Mouse (Mus musculus): Measurements from ENCODE around the gene Gm8369. TPM values are rescaled to one million over a fixed set of nuclear protein-coding genes. Genes with fewer than 3 reads are reported as not detected.
"Not testable (repeated sequence)": the region's sequence is repeated elsewhere in the genome, so short reads cannot be mapped to it uniquely, and the experiment has no call there.

Gm8369 gene
- total and polyA plus RNA-seq, 2 experiments from 2014 or later = 0.73 TPM; not detected in 1

DNA sequence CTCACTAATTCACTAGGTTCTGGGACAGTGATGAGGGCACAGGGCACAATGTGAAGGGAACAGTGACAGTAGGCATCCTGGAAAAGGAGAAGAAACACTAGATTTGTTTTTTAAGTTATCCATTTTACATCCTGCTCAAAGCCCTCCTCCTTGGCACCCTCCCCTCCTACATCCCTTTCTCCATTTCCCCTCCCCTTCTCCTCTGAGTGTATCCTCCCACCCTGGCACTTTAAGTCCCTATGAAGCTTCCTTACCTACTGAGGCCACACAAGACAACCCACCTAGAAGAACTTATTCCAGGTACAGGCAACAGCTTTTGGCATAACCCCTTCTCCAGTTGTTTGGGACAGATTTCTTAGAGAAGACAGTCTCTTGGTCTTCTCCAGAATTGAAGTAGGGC lies 30.5 kb downstream of the Gm8369 start, which contains the start of gene Ms4a6b:
Gene Ms4a6b (plus strand): TSS at position 267 of the 400 bp plus-strand sequence.
- H3K9ac ChIP-seq = no peak within 1 kb of the TSS
- H3K27me3 ChIP-seq (ENCODE audit: insufficient read depth, low read length) = no peaks in the 10 kb centered on the region
- DNase-seq (no peak), ATAC-seq (no peak)
- H3K4me2 ChIP-seq (ENCODE audit: low read depth) = no peak within 1 kb of the TSS
- no peaks in the 10 kb centered on the region for H3K4me1 ChIP-seq (ENCODE audit: insufficient read depth)
- H3K27ac ChIP-seq (ENCODE audit: low read depth, low read length) = no peak within 1 kb of the TSS
- no peaks in the 10 kb centered on the region for H3K36me3 ChIP-seq (ENCODE audit: insufficient read depth)
- H3K9me3 ChIP-seq (ENCODE audit: low read length) = no peaks in the 10 kb centered on the region
- TF ChIP-seq CTCF (IDR thresholded peaks at IDR 0.05; ENCODE audit: low read depth) = no peak
- no peak within 1 kb of the TSS for H3K4me3 ChIP-seq (ENCODE audit: low read depth, low read length)

DNA sequence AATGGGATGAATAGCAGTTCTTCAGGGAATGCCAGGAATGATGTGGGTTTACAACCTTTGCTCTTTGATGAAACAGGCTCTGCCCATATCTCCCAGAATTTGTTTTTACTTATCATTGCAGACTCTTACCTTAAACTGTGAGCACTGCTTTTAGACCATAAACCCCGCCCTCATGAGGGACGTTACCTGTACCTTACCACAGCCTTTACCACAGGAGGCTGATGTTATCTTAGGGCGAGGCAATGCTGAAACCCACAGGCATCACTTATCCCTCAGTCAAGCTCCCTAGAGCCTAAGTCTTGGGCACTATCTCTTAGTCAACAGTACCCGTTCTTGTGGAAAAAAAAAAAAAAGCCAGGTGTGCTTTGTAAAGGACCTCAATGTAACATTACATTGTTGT lies 31.1 kb downstream of the Gm8369 start:
- Histone ChIP-seq H3K27me3 (ENCODE audit: insufficient read depth, low read length) (no peaks in the 10 kb centered on the region), H3K4me3 (ENCODE audit: low read depth, low read length) (no peak overlapping the region), H3K9me3 (ENCODE audit: low read length) (no peaks in the 10 kb centered on the region), H3K9ac (no peak overlapping the region), H3K4me1 (ENCODE audit: insufficient read depth) (no peaks in the 10 kb centered on the region), H3K36me3 (ENCODE audit: insufficient read depth) (no peaks in the 10 kb centered on the region), H3K4me2 (ENCODE audit: low read depth) (no peak overlapping the region), H3K27ac (ENCODE audit: low read depth, low read length) (no peak overlapping the region)
- DNase-seq (no peak), ATAC-seq (no peak)
- no peak for TF ChIP-seq CTCF (IDR thresholded peaks at IDR 0.05; ENCODE audit: low read depth)
- 72% methylated on average over 4 of the region's 4 CpGs for WGBS

DNA sequence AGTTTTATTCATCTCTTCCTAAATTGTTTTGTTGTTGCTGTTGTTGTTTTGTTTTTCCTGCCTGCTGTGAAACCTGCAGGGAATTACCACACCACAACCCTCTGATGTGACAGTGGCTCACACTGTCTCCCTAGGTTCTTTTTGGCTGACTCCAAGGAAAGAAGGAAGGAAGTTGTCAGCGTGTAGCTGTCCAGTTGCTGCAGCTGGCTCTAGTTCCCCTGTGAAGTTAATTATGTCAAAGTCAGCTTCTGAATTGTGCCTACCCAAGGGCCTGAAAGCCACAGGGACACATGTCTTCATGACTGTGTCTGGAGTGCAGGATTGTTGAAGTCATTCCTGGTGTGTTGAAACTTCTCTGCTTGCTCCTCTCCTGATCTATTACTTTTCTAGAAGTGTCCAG lies 31.6 kb downstream of the Gm8369 start:
- H3K4me2 ChIP-seq (ENCODE audit: low read depth); H3K9me3 ChIP-seq (ENCODE audit: low read length); H3K9ac ChIP-seq; H3K27me3 ChIP-seq (ENCODE audit: insufficient read depth, low read length); H3K36me3 ChIP-seq (ENCODE audit: insufficient read depth); DNase-seq; H3K4me1 ChIP-seq (ENCODE audit: insufficient read depth); H3K27ac ChIP-seq (ENCODE audit: low read depth, low read length); H3K4me3 ChIP-seq (ENCODE audit: low read depth, low read length); ATAC-seq: not testable (repeated sequence)
- WGBS = 60% methylated on average over 1 of the region's 1 CpGs

DNA sequence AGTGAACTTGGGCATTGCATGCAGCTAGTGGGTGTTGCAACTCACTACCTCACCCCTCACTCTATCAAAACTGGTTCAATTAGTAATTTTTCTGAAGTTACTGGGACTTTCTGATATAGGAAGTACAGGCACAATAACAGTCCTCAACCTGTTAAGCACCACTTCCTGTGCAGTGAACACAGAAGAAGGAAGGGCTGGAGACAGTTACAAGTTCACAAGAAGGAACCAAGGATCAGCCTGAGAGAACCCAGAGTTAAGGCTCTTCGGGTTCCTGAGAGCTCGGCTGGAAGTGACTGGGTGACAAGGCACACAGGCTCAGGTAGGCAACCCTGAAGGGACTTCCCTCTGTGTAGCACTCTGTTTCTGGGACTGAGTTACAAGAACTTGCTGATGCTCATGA lies 32.6 kb downstream of the Gm8369 start:
- H3K9ac ChIP-seq; H3K4me1 ChIP-seq (ENCODE audit: insufficient read depth); H3K27me3 ChIP-seq (ENCODE audit: insufficient read depth, low read length); ATAC-seq; DNase-seq; H3K4me2 ChIP-seq (ENCODE audit: low read depth); H3K9me3 ChIP-seq (ENCODE audit: low read length); H3K4me3 ChIP-seq (ENCODE audit: low read depth, low read length); H3K36me3 ChIP-seq (ENCODE audit: insufficient read depth); H3K27ac ChIP-seq (ENCODE audit: low read depth, low read length): not testable (repeated sequence)
- 88% methylated on average over 2 of the region's 2 CpGs for WGBS

DNA sequence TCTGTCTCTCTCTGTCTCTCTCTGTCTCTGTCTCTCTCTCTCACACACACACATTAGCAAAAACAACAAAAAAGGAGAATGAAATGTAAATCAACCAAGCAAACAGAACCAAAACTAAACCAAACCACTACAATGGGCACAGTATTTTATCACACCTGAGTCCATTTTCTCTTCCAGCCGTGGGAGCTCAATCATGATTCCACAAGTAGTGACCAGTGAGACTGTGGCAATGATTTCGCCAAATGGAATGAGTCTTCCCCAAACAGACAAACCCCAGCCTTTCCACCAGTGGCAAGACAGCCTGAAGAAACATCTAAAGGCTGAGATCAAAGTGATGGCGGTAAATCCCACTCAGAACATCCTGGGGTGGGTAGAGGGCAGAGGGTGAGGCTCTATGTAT lies 34.4 kb downstream of the Gm8369 start:
- ATAC-seq = no peak

DNA sequence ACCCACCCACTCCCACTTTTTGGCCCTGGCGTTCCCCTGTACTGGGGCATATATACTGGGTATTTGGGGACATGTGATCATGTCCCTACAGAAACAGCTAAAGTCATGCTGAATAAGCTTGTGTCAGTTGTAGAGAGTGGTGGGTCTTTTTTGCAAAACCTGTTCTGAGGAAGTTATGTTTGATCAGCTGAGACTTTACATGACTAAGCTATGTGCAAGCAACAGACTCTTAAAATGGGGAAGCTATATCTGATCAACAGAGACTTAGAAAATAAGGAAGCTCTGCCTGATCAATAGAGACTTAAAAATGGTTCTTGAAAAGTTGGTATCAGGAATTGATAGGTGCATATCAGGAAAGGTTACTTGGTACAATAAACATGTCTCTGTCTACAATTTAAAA lies 47.7 kb downstream of the Gm8369 start:
- Histone ChIP-seq H3K4me3 (ENCODE audit: low read depth, low read length) (no peak overlapping the region), H3K4me2 (ENCODE audit: low read depth) (no peak overlapping the region), H3K27me3 (ENCODE audit: insufficient read depth, low read length) (no peaks in the 10 kb centered on the region), H3K9ac (no peak overlapping the region), H3K4me1 (ENCODE audit: insufficient read depth) (no peaks in the 10 kb centered on the region), H3K27ac (ENCODE audit: low read depth, low read length) (no peak overlapping the region), H3K36me3 (ENCODE audit: insufficient read depth) (no peaks in the 10 kb centered on the region), H3K9me3 (ENCODE audit: low read length) (no peaks in the 10 kb centered on the region)
- no peak for DNase-seq
- no peak for TF ChIP-seq CTCF (IDR thresholded peaks at IDR 0.05; ENCODE audit: low read depth)
- ATAC-seq = no peak
- 68% methylated on average over 1 of the region's 1 CpGs for WGBS

More for the DNA sequence above, 34.4 kb downstream of the Gm8369 start:
- Histone ChIP-seq H3K27me3 (ENCODE audit: insufficient read depth, low read length) (no peaks in the 10 kb centered on the region), H3K9me3 (ENCODE audit: low read length) (no peaks in the 10 kb centered on the region), H3K4me1 (ENCODE audit: insufficient read depth) (no peaks in the 10 kb centered on the region), H3K4me3 (ENCODE audit: low read depth, low read length) (no peak overlapping the region), H3K4me2 (ENCODE audit: low read depth) (no peak overlapping the region), H3K36me3 (ENCODE audit: insufficient read depth) (no peaks in the 10 kb centered on the region), H3K27ac (ENCODE audit: low read depth, low read length) (no peak overlapping the region), H3K9ac (no peak overlapping the region)
- DNase-seq = no peak
- 93% methylated on average over 3 of the region's 3 CpGs for WGBS
- no peak for TF ChIP-seq CTCF (IDR thresholded peaks at IDR 0.05; ENCODE audit: low read depth)

DNA sequence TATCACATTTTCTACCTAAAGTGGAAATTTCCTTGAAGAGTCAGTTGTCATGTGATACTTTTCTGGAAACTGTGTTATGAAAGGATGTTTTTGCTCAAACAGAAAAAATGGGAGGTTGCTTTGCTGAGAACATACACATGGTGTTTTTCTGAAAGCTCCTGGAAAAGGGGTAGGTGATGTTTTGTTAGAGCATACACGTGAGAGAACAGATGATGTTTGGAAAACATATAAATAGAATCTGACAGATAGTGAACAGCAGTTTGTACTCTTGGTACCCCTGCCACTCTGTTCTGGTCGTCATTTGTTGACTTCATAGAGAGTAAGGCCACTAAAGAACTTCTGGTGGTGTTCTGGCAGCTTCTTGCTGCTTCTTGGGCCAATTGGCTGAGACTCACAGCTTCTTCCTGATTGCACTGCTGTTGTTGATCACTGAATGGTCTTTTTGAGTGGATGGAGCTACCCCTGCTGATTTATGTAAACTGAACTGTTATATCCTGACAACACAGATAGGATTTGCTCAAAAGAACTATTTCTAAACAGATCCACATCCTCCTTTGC lies 48.2 kb downstream of the Gm8369 start:
- H3K4me2 ChIP-seq (ENCODE audit: low read depth) = no peak overlapping the region
- H3K36me3 ChIP-seq (ENCODE audit: insufficient read depth) = no peaks in the 10 kb centered on the region
- no peak overlapping the region for H3K27ac ChIP-seq (ENCODE audit: low read depth, low read length)
- H3K9ac ChIP-seq = no peak overlapping the region
- WGBS = 46% methylated on average over 2 of the region's 2 CpGs
- H3K4me1 ChIP-seq (ENCODE audit: insufficient read depth) = no peaks in the 10 kb centered on the region
- H3K9me3 ChIP-seq (ENCODE audit: low read length) = no peaks in the 10 kb centered on the region
- no peak for TF ChIP-seq CTCF (IDR thresholded peaks at IDR 0.05; ENCODE audit: low read depth)
- no peak overlapping the region for H3K4me3 ChIP-seq (ENCODE audit: low read depth, low read length)
- DNase-seq (no peak), ATAC-seq (no peak)
- H3K27me3 ChIP-seq (ENCODE audit: insufficient read depth, low read length) = no peaks in the 10 kb centered on the region

DNA sequence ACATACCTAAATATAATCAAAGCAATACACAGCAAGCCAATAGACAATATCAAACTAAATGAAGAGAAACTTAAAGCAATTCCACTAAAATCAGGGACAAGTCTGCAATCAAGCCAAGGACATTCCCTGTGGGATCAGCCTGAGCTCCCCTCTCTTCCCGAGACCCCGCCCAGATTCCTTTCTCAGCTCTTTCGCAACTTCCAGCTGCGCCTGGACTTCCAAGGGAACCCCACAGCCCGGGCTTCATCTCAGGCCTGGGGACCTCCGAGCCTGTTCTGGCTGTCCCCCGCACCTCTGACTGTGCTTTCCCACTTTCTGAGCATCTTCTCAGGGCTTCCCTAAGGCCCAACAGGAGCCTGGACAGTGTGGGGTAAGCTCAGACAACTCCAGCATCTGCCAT lies 50.9 kb downstream of the Gm8369 start, which contains the start of gene Ms4a4d:
Gene Ms4a4d (plus strand): TSS at position 209 of the 400 bp plus-strand sequence.
- no peaks in the 10 kb centered on the region for H3K4me1 ChIP-seq (ENCODE audit: insufficient read depth)
- ATAC-seq (no peak), DNase-seq (no peak)
- no peak within 1 kb of the TSS for H3K4me3 ChIP-seq (ENCODE audit: low read depth, low read length)
- H3K36me3 ChIP-seq (ENCODE audit: insufficient read depth) = no peaks in the 10 kb centered on the region
- no peaks in the 10 kb centered on the region for H3K9me3 ChIP-seq (ENCODE audit: low read length)
- H3K4me2 ChIP-seq (ENCODE audit: low read depth) = no peak within 1 kb of the TSS
- no peak for TF ChIP-seq CTCF (IDR thresholded peaks at IDR 0.05; ENCODE audit: low read depth)
- 21% methylated on average over 7 of the region's 7 CpGs for WGBS
- no peak within 1 kb of the TSS for H3K9ac ChIP-seq
- H3K27ac ChIP-seq (ENCODE audit: low read depth, low read length) = no peak within 1 kb of the TSS
- no peaks in the 10 kb centered on the region for H3K27me3 ChIP-seq (ENCODE audit: insufficient read depth, low read length)
